Mouse (Mus musculus) retina, embryonic 14.5 days (tissue): ENCODE results near the gene Dusp22.

ENCODE experiments used
- DNase-seq: peaks from one replicate; pipeline ENCODE4 v3.0.0-alpha.2; 2015; ENCODE audit warnings: low spot score

Dusp22 gene

GRCm38 (mm10) chr13:30673878-30674277, 14.1 kb downstream of the Dusp22 start:
- DNase-seq = no peak

GRCm38 (mm10) chr13:30678822-30679221, 19.0 kb downstream of the Dusp22 start:
- DNase-seq = no peak

GRCm38 (mm10) chr13:30681866-30682265, 22.1 kb downstream of the Dusp22 start:
- no peak for DNase-seq

GRCm38 (mm10) chr13:30682328-30682727, 22.5 kb downstream of the Dusp22 start:
- DNase-seq = no peak

- DNase-seq = no peak
Observed at GRCm38 (mm10) chr13:30684614-30685122, 24.9 kb downstream of the Dusp22 start.

- no peak for DNase-seq
Observed at GRCm38 (mm10) chr13:30685957-30686356, 26.2 kb downstream of the Dusp22 start.

GRCm38 (mm10) chr13:30688035-30688616, 28.3 kb downstream of the Dusp22 start:
- no peak for DNase-seq

- DNase-seq = no peak
Observed at GRCm38 (mm10) chr13:30689475-30689874, 29.7 kb downstream of the Dusp22 start.

- DNase-seq = no peak
Observed at GRCm38 (mm10) chr13:30691441-30692292, 31.9 kb downstream of the Dusp22 start.

GRCm38 (mm10) chr13:30692644-30693385, 33.0 kb downstream of the Dusp22 start:
- no peak for DNase-seq

GRCm38 (mm10) chr13:30695232-30695631, 35.4 kb downstream of the Dusp22 start:
- no peak for DNase-seq

- DNase-seq = no peak
Observed at GRCm38 (mm10) chr13:30695890-30696289, 36.1 kb downstream of the Dusp22 start.

- no peak for DNase-seq
Observed at GRCm38 (mm10) chr13:30697880-30698279, 38.1 kb downstream of the Dusp22 start.

GRCm38 (mm10) chr13:30702695-30703094, 42.9 kb downstream of the Dusp22 start:
- DNase-seq = no peak

- DNase-seq = no peak
Observed at GRCm38 (mm10) chr13:30704246-30705095, 44.7 kb downstream of the Dusp22 start.

GRCm38 (mm10) chr13:30711066-30711465, 51.3 kb downstream of the Dusp22 start:
- no peak for DNase-seq

GRCm38 (mm10) chr13:30711711-30712110, 51.9 kb downstream of the Dusp22 start:
- no peak for DNase-seq

GRCm38 (mm10) chr13:30712280-30712679, 52.5 kb downstream of the Dusp22 start:
- DNase-seq = no peak

- DNase-seq = no peak
Observed at GRCm38 (mm10) chr13:30713621-30714020, 53.8 kb downstream of the Dusp22 start.

GRCm38 (mm10) chr13:30714552-30714951, 54.8 kb downstream of the Dusp22 start:
- no peak for DNase-seq

- DNase-seq = no peak
Observed at GRCm38 (mm10) chr13:30715060-30715459, 55.3 kb downstream of the Dusp22 start.

- DNase-seq = no peak
Observed at GRCm38 (mm10) chr13:30715573-30715972, 55.8 kb downstream of the Dusp22 start.
